Mouse (Mus musculus) brain, embryonic 14.5 days (tissue): ENCODE data around the gene Mt4. TPM values are rescaled to one million over a fixed set of nuclear protein-coding genes. Genes with fewer than 3 reads are reported as not detected.

Source experiments
- DNase-seq: peaks from one replicate; pipeline ENCODE4 v3.0.0-alpha.2; 2011; ENCODE audit warnings: low read depth
- CTCF ChIP-seq: fragments of 200-500 bp; IDR thresholded peaks from 2 replicates; pipeline ENCODE4 v1.5.1; 2012; ENCODE audit warnings: inconsistent platforms, mild to moderate bottlenecking, moderate library complexity, borderline replicate concordance; ENCODE audit not compliant: insufficient read depth, insufficient read length; ENCODE audit errors: extremely low read depth
- POLR2A ChIP-seq: fragments of 200-500 bp; IDR thresholded peaks from 2 replicates; pipeline ENCODE4 v1.6.1; 2012; ENCODE audit warnings: mild to moderate bottlenecking, inconsistent platforms, borderline replicate concordance; ENCODE audit not compliant: poor library complexity, insufficient read depth, insufficient read length, severe bottlenecking; ENCODE audit errors: extremely low read depth
- polyA plus RNA-seq: library from polyadenylated mRNA; depleted of rRNA; stranded (reverse); fragments of >200 nt; gene quantifications from 2 replicates; pipeline ENCODE4 v1.2.3, GENCODE M21; 2012; rRNA removed

Gene Mt4
- not detected in 2 replicates for polyA plus RNA-seq

- no peak for DNase-seq
- TF ChIP-seq CTCF (no peak), POLR2A (no peak)
Measured at GRCm38 (mm10) chr8:94136933-94137332, at the start of gene Mt4. TSS of gene Mt4 (plus strand) at chr8:94137197.

DNA sequence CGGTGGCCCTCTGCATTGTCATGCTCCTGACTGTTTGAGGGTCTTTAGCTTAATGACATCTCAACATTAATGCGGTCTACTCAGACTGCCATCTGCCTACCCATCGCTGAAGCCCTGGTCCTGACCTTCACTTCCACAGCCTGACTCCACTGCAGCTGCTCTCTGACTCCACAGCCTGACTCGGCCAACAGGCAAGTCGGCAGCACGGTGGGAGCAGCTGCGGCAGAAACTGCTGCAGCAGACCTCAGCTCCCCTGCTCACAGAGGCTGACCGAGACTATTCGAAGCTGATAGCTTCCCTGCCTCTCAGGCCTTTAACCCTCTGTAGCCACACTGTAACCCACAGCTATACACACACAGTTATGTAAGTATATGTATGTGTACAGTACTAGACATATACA lies 49.0 kb upstream of the Mt4 start:
- DNase-seq, result no peak
- TF ChIP-seq CTCF (no peak), POLR2A (no peak)

- TF ChIP-seq POLR2A (no peak), CTCF (no peak)
- DNase-seq, result no peak
Measured at GRCm38 (mm10) chr8:94089715-94090114, 47.3 kb upstream of the Mt4 start.

DNA sequence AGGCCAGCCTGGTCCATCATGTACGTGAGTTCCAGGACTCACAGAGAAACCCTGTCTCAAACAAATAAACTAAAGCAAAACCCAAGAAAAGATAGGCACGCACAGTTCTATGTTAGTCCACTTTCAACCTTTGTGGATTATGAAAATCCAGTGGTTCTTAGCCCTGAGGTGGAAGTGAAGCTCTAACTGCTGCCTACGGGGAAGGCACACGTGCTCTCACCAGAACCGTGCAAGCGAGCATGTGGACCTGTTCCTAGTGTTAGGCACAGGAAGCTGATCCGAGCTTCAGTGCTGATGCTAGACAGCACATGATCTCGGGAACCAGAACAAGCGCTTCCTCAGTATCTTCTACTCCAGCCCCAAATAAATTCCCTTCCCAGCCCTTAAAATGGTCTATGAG lies 44.1 kb upstream of the Mt4 start:
- no peak for DNase-seq
- TF ChIP-seq CTCF, result no peak
- TF ChIP-seq POLR2A, result no peak

GRCm38 (mm10) chr8:94094281-94094680 lies 42.7 kb upstream of the Mt4 start:
- DNase-seq, result no peak
- TF ChIP-seq POLR2A (no peak), CTCF (no peak)

DNA sequence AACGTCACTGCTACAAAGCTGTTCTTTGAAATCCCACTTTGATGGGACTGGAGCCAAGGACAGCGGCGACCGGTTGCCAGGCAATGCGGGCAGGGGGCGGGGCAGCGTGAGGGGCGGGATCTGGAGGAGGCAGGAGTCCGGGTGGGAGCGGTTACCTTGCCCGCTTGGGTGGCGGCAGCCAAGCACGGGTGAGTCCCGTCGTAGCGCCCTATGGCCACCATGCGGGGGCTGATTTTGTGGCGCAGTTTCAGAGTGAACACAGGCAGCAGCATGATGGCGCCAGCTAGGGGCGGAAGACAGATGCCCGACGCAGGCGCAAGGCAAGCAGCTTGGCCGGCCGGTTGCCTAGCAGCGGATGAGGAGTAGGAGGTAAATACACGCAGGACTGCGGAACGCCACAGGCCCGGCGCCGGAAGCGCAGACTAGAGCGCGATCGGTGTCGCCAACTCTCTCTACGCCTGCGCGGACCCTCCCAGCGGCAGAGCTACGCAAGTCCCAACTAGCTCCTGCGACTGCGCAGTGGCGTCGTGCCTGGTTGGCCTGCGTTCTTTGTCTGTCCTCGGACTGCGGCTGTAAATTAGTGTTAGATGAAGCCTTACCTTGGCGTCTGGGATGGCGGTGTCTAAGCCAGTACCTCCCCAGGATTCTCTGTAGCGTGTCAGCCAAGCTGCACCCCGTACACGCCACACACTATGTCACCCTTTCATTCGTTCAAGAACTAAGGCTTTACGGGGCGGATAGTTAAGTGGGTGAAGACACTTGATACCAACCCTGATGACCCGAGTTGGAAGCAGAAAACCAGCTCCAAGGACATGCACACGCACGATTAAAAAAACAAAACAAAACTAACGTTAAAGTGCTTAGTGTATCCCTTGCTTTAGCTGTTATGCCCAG lies 38.7 kb upstream of the Mt4 start, which contains the start of gene Bbs2:
TSS of gene Bbs2 (minus strand) at position 848 of the 894 bp plus-strand sequence.
- TF ChIP-seq POLR2A (peak; percentile 53; the same call in 1 of the 2 replicates), CTCF (peak; percentile 33; the same call in 1 of the 2 replicates)
- peak; percentile 100 for DNase-seq

DNA sequence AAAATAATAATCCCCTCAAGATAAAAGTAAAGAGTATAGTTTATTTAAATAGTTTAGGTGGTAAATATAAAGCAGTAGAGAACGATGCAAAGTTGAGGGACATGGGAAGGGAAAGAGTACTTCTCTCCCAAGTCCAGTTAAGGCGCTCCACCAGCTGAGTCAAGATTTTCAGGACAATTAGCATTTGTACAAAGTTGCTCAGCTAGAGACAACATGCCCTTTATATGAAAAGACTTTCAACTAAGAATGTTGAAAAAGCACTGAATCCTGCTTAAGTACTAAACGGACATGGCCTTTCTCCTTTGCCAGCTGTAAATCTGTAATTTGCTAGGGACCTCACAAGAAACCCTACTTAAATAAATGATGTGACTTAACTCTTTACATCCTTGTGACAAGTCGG lies 38.0 kb upstream of the Mt4 start:
- TF ChIP-seq POLR2A, result no peak
- no peak for TF ChIP-seq CTCF
- peak; percentile 71 for DNase-seq

GRCm38 (mm10) chr8:94104146-94104545 lies 32.9 kb upstream of the Mt4 start:
- peak; percentile 58 for DNase-seq
- TF ChIP-seq POLR2A, result no peak
- peak; percentile 27; the same call in 1 of the 2 replicates for TF ChIP-seq CTCF

- no peak for DNase-seq
Measured at GRCm38 (mm10) chr8:94107871-94108270, 29.1 kb upstream of the Mt4 start.

DNA sequence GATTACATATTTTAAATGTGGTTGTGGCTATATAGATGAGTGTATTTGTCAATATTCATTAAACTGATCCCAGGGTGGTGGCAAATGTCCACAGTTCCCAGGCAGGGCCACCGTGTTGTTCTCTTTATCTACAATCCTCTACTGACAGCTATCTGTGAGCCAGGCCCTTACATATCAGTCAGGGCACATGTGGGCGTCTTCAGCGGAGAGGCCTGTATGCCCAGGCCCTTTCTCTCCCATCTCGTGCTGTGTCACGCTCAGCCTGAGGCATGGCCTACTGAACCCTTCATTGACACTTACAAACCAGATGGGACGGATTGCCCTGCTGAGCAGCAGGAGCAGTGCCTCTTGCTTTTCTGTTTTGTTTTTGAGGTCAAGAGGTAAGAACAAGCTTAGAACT lies 27.6 kb upstream of the Mt4 start:
- no peak for TF ChIP-seq CTCF
- no peak for TF ChIP-seq POLR2A
- DNase-seq, result no peak

More at GRCm38 (mm10) chr8:94107871-94108270, 29.1 kb upstream of the Mt4 start:
- TF ChIP-seq POLR2A, result no peak
- TF ChIP-seq CTCF, result no peak

DNA sequence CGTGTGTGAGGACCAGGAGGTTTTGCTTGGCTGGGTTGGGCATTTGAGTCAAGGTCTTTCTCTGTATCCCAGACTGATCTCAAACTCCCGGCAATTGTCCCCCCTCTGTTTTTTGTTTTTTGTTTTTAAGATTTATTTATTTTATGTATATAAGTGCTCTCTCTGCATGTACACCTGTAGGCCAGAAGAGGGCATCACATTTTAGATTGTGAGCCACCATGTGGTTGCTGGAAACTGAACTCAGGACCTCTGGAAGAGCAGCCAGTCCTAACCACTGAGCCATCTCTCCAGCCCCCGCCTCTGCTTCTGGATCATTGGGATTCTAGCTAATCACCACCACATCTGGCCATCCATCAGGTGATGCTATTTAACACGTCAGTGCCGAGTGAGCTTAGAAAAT lies 27.2 kb upstream of the Mt4 start:
- DNase-seq, result no peak
- TF ChIP-seq POLR2A (no peak), CTCF (no peak)

DNA sequence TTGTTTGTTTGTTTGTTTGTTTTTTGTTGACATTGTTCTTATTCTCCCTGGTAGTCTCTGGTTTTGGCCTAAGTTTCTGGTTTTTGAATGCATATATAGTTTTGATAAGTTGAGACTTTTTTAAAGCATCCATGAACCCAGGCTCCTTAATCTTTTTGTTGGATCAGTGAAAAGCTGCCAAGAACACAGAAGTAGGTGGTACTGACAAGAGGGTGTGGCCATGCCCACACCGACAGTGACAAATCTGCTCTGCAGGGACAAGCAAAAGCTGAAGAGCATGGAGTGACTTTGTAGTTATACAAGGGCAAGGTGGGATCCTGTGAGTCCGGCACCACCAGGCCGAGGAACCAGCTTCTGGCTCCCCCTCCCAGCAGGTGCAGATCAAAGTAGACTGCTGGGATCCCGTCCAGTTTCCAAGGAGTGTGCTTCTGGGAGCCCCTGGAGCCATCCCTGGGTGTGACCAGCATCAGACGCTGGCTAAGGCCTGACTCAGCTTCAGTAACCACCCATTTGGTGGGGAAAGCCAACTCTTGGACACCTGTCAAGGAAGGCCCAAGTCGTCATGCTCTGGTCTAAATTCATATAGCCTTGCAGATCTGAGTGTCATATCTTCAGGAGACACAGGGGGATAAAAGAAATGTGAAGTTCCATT lies 26.3 kb upstream of the Mt4 start:
- DNase-seq, result no peak
- TF ChIP-seq CTCF (no peak), POLR2A (no peak)

DNA sequence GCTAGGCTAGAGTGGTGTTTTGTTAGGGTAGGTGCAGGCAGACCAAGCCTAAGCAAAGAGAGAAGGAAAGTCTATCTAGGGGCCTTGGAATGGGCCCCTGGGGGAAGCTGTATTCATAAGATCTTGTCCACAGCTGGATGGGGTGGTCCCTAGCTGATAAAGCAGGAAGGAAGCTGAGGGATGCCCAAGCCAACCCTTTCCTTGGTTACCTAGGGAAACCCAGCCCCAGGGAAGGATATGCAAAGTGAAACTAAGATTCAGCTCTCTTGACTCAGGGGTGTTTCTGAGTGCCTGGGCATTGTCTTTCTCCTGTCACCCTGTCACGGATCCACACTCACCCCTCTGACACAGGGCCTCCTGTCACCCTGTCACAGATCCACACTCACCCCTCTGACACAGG lies 23.6 kb upstream of the Mt4 start:
- no peak for TF ChIP-seq POLR2A
- no peak for TF ChIP-seq CTCF

More for the DNA sequence above, 23.6 kb upstream of the Mt4 start:
- no peak for DNase-seq
